Mouse (Mus musculus) mesoderm, embryonic 11.5 days (tissue): Measurements from ENCODE around the gene Gm38119.
"Not testable (repeated sequence)": the region's sequence is repeated elsewhere in the genome, so short reads cannot be mapped to it uniquely, and the experiment has no call there.

ENCODE experiments used
- DNase-seq: peaks from one replicate; pipeline ENCODE4 v3.0.0-alpha.2; 2012; ENCODE audit warnings: low read depth, low spot score

Gm38119 gene

GRCm38 (mm10) chr3:92738996-92739395, at the start of gene Gm38119:
Gm38119 (minus strand) TSS chr3:92739096.
- no peak for DNase-seq

- DNase-seq: no peak
These were observed 39.9 kb upstream of the Gm38119 start, which contains the start of gene Lce1i for GRCm38 (mm10) chr3:92778799-92779198. Lce1i (minus strand) TSS chr3:92778899.

- peak; percentile 16 for DNase-seq
These were observed 32.7 kb upstream of the Gm38119 start for GRCm38 (mm10) chr3:92771573-92771972.

- DNase-seq: no peak
These were observed 26.1 kb upstream of the Gm38119 start, which contains the start of gene Lce1h for GRCm38 (mm10) chr3:92764965-92765364. Lce1h (minus strand) TSS chr3:92765065.

GRCm38 (mm10) chr3:92753197-92753596, 14.3 kb upstream of the Gm38119 start:
- no peak for DNase-seq

- no peak for DNase-seq
These were observed 13.3 kb upstream of the Gm38119 start, which contains the start of gene Lce1g for GRCm38 (mm10) chr3:92752238-92752637. Lce1g (minus strand) TSS chr3:92752338.

GRCm38 (mm10) chr3:92722631-92723030, 16.3 kb downstream of the Gm38119 start:
- no peak for DNase-seq

- DNase-seq: no peak
These were observed 18.6 kb downstream of the Gm38119 start, which contains the start of gene Lce1f for GRCm38 (mm10) chr3:92720250-92720649. Lce1f (minus strand) TSS chr3:92720350.

- DNase-seq: no peak
These were observed 23.8 kb downstream of the Gm38119 start for GRCm38 (mm10) chr3:92715122-92715521.

- no peak for DNase-seq
These were observed 29.9 kb downstream of the Gm38119 start, which contains the start of gene Lce1e for GRCm38 (mm10) chr3:92708974-92709373. Lce1e (minus strand) TSS chr3:92709074.

- DNase-seq: no peak
These were observed 44.3 kb downstream of the Gm38119 start for GRCm38 (mm10) chr3:92694613-92695012.

- DNase-seq: no peak
These were observed 47.2 kb downstream of the Gm38119 start for GRCm38 (mm10) chr3:92691688-92692087.

- not testable (repeated sequence) for DNase-seq
These were observed 49.7 kb downstream of the Gm38119 start for GRCm38 (mm10) chr3:92689154-92689553.
